Mouse (Mus musculus) erythroid progenitor cell, adult 5-6 weeks (primary cell): ENCODE data around the gene Kif3c. TPM values are rescaled to one million over a fixed set of nuclear protein-coding genes. Genes with fewer than 3 reads are reported as not detected.

Experiments used
- total RNA-seq, 2 experiments: library from RNA; stranded (forward) in 1 of 2; stranded (reverse) in 1 of 2; fragments of 150-400 nt in 1 of 2; fragments of 186-747, 209-891 nt in 1 of 2; gene quantifications; 2 replicates each; pipeline versions ENCODE4 v1.2.3 to v1.2.4; 2015 to 2017; ENCODE audit warnings: low replicate concordance in 2 of 2

Kif3c gene
- total RNA-seq, 2 experiments from 2014 or later = 1.7 TPM; not detected in 1

Other genes with a start within 250 kb of the Kif3c start
- gene Rab10, start 55.2 kb upstream of the Kif3c start, total RNA-seq (2015; ENCODE audit: low replicate concordance) = 110 and 132 TPM in 2 replicates
- gene Rab10, start 55.2 kb upstream of the Kif3c start, total RNA-seq (2017; ENCODE audit: low replicate concordance) = 101 and 116 TPM in 2 replicates
- 64.1 and 69.9 TPM in 2 replicates for gene Asxl2, start 61.7 kb downstream of the Kif3c start, total RNA-seq (2015; ENCODE audit: low replicate concordance)
- gene Asxl2, start 61.7 kb downstream of the Kif3c start, total RNA-seq (2017; ENCODE audit: low replicate concordance) = 76.3 and 82.4 TPM in 2 replicates
- 56.2 and 72.1 TPM in 2 replicates for gene Dtnb, start 207.2 kb downstream of the Kif3c start, total RNA-seq (2015; ENCODE audit: low replicate concordance)
- 54.9 and 101 TPM in 2 replicates for gene Dtnb, start 207.2 kb downstream of the Kif3c start, total RNA-seq (2017; ENCODE audit: low replicate concordance)